In genomic region chr10:24217558-24218268, GRCm38 (mm10) we compare ENCODE assay signal across 29 mouse cellular contexts. TPM values are rescaled to one million over a fixed set of nuclear protein-coding genes. Genes with fewer than 3 reads are reported as not detected.
DNase-seq lines count a peak whose midpoint lies in the region; ATAC-seq and TF ChIP-seq lines count a peak whose summit lies in the region.
"Had no signal": no experiment of that assay in that cellular context is flagged by ENCODE, and none has a peak within 500 bp of the region (broad histone marks: within the 10 kb centered on the region; RNA-seq: fewer than 3 reads in every experiment).

No protein-coding gene starts in this region.

- WGBS in heart, embryonic 14.5 days, result 18% methylated on average over 6 of the region's 6 CpGs
- WGBS in heart, adult 2 months, result 21% methylated on average over 6 of the region's 6 CpGs
- WGBS in lung, embryonic 15.5 days, result 25% methylated on average over 6 of the region's 6 CpGs
- 34% methylated on average over 6 of the region's 6 CpGs for WGBS in intestine, embryonic 15.5 days

- no peak for ATAC-seq in heart, embryonic 14.5 days (ENCODE audit: insufficient number of reproducible peaks, insufficient read depth, low FRiP score, low read depth)
- ATAC-seq in lung, embryonic 15.5 days (ENCODE audit: borderline replicate concordance, extremely low read depth, low FRiP score, low TSS enrichment), result peak; percentile 27; the same call in 1 of the 2 replicates
- peak; percentile 31; the same call in 1 of the 2 replicates for ATAC-seq in intestine, embryonic 15.5 days
- ATAC-seq: activated CD4-positive, CD25-positive, alpha-beta regulatory T cell, adult 4 months; forebrain, embryonic 13.5 days; hindbrain, embryonic 16.5 days; midbrain, embryonic 13.5 days had no signal

- H3K36me3 ChIP-seq in heart, embryonic 14.5 days (ENCODE audit: control insufficient read depth, insufficient read depth, low read length), result no peaks in the 10 kb centered on the region
- H3K36me3 ChIP-seq in heart, adult 2 months (ENCODE audit: control insufficient read depth, insufficient read depth, low read length), result no peaks in the 10 kb centered on the region
- no peaks in the 10 kb centered on the region for H3K36me3 ChIP-seq in lung, embryonic 15.5 days
- H3K36me3 ChIP-seq in intestine, embryonic 15.5 days, result no peaks in the 10 kb centered on the region
- H3K36me3 ChIP-seq: embryonic facial prominence, embryonic 12.5 days; limb, embryonic 13.5 days; liver, embryonic 15.5 days; midbrain, embryonic 13.5 days; neural tube, embryonic 13.5 days had no signal

- no peak overlapping the region for H3K9ac ChIP-seq in heart, embryonic 14.5 days (ENCODE audit: low read length)
- H3K9ac ChIP-seq in heart, adult 2 months (ENCODE audit: low read depth, low read length), result no peak overlapping the region
- no peak overlapping the region for H3K9ac ChIP-seq in lung, embryonic 15.5 days
- no peak overlapping the region for H3K9ac ChIP-seq in intestine, embryonic 15.5 days
- H3K9ac ChIP-seq: embryonic facial prominence, embryonic 12.5 days; forebrain, embryonic 13.5 days; limb, embryonic 13.5 days; liver, embryonic 15.5 days; midbrain, embryonic 13.5 days; neural tube, embryonic 13.5 days had no signal

- peaks cover 0 to 2% of the 10 kb centered on the region in 2 experiments; a peak in 2 of 4 replicates for H3K4me1 ChIP-seq in heart, embryonic 14.5 days (ENCODE audit: control insufficient read depth in 2 of 2, insufficient read depth in 2 of 2, low read length in 2 of 2)
- no peaks in the 10 kb centered on the region for H3K4me1 ChIP-seq in heart, adult 2 months (ENCODE audit: control insufficient read depth, insufficient read depth, low read length)
- H3K4me1 ChIP-seq in lung, embryonic 15.5 days, result peaks cover 14% of the 10 kb centered on the region; the same call in 1 of the 2 replicates
- H3K4me1 ChIP-seq in intestine, embryonic 15.5 days (replicated peaks), result peaks cover 9% of the 10 kb centered on the region; the same call in 1 of the 2 replicates
- H3K4me1 ChIP-seq: forebrain, embryonic 13.5 days; liver, embryonic 15.5 days had no signal

- DNase-seq in heart, adult 2 months, result no peak
- no peak for DNase-seq in lung, postnatal 14 days
- DNase-seq in Muller cell, postnatal 12 days (ENCODE audit: inconsistent ontology term), result peak; percentile 24
- DNase-seq in testis, postnatal 10 days (ENCODE audit: low spot score), result no peak
- DNase-seq: cerebellum, adult 11 months; cerebellum, postnatal 10 days; gastrocnemius, postnatal 10 days; heart, adult 18-20 months; heart, postnatal 4 days; kidney, adult 8-10 months; kidney, postnatal 14 days; layer of hippocampus, postnatal 36 days; spleen, adult 18-20 months; thymus, postnatal 14 days had no signal

- peak overlapping the region; percentile 21; the same call in 1 of the 2 replicates for H3K4me2 ChIP-seq in heart, embryonic 14.5 days (ENCODE audit: low read length)
- peak overlapping the region; percentile 0; the same call in 1 of the 2 replicates for H3K4me2 ChIP-seq in lung, embryonic 15.5 days
- H3K4me2 ChIP-seq in intestine, embryonic 15.5 days (replicated peaks), result peak overlapping the region; percentile 7; the same call in 1 of the 2 replicates
- H3K4me2 ChIP-seq: embryonic facial prominence, embryonic 12.5 days; forebrain, embryonic 13.5 days; limb, embryonic 13.5 days; liver, embryonic 15.5 days; midbrain, embryonic 13.5 days; neural tube, embryonic 13.5 days had no signal

- H3K4me3 ChIP-seq in heart, embryonic 14.5 days (ENCODE audit: control insufficient read depth in 1 of 2, insufficient read depth in 1 of 2, low read depth in 1 of 2, low read length in 2 of 2), result no peak overlapping the region
- H3K4me3 ChIP-seq in heart, adult 2 months, result no peak overlapping the region
- H3K4me3 ChIP-seq in lung, embryonic 15.5 days, result no peak overlapping the region
- no peak overlapping the region for H3K4me3 ChIP-seq in intestine, embryonic 15.5 days (replicated peaks)
- H3K4me3 ChIP-seq: embryonic facial prominence, embryonic 12.5 days; erythroblast, embryonic 14.5 days; forebrain, embryonic 13.5 days; layer of hippocampus, adult 2 months; limb, embryonic 13.5 days; liver, embryonic 15.5 days; midbrain, embryonic 13.5 days; neural tube, embryonic 13.5 days had no signal

- TF ChIP-seq CTCF in heart, adult 2 months (IDR thresholded peaks at IDR 0.05), result no peak

- TF ChIP-seq EP300 in heart, adult 2 months (IDR thresholded peaks at IDR 0.05; ENCODE audit: insufficient read depth, low read depth, low read length), result no peak

- no peaks in the 10 kb centered on the region for H3K79me2 ChIP-seq in heart, adult 2 months (replicated peaks; ENCODE audit: control insufficient read depth, insufficient read depth, low read length)

- TF ChIP-seq POLR2A in heart, adult 2 months (IDR thresholded peaks at IDR 0.05; ENCODE audit: insufficient read depth, low read depth, low read length), result no peak

- H3K9me3 ChIP-seq in heart, embryonic 14.5 days (ENCODE audit: control insufficient read depth, low read length), result no peaks in the 10 kb centered on the region
- H3K9me3 ChIP-seq in lung, embryonic 15.5 days, result no peaks in the 10 kb centered on the region
- H3K9me3 ChIP-seq in intestine, embryonic 15.5 days, result no peaks in the 10 kb centered on the region
- H3K9me3 ChIP-seq: embryonic facial prominence, embryonic 12.5 days; forebrain, embryonic 13.5 days; limb, embryonic 13.5 days; liver, embryonic 15.5 days; midbrain, embryonic 13.5 days; neural tube, embryonic 13.5 days had no signal

- H3K27me3 ChIP-seq in heart, embryonic 14.5 days (ENCODE audit: control insufficient read depth, insufficient read depth, low read length), result peaks cover 8% of the 10 kb centered on the region
- H3K27me3 ChIP-seq in heart, adult 2 months (ENCODE audit: control insufficient read depth, insufficient read depth, low read length), result no peaks in the 10 kb centered on the region; the same call in 1 of the 2 replicates
- H3K27me3 ChIP-seq in lung, embryonic 15.5 days, result peaks cover 7% of the 10 kb centered on the region; the same call in 1 of the 2 replicates
- 0 out of 2 replicates have a peak, but pooled peaks cover 2% of the 10 kb centered on the region for H3K27me3 ChIP-seq in intestine, embryonic 15.5 days (replicated peaks)

- intact Hi-C loops in heart, adult 2 months (cut with DNase I), result no loop called here

- no peak overlapping the region; a peak in 1 of 4 replicates for H3K27ac ChIP-seq in heart, embryonic 14.5 days (replicated peaks in 1 of 2; ENCODE audit: control insufficient read depth in 1 of 2, insufficient read depth in 1 of 2, low read depth in 2 of 2, low read length in 2 of 2)
- no peak overlapping the region for H3K27ac ChIP-seq in heart, adult 2 months
- no peak overlapping the region for H3K27ac ChIP-seq in lung, embryonic 15.5 days
- H3K27ac ChIP-seq in intestine, embryonic 15.5 days, result 0 out of 2 replicates have a peak overlapping the region, but pooled peaks have one; percentile 2
- H3K27ac ChIP-seq: embryonic facial prominence, embryonic 12.5 days; forebrain, embryonic 13.5 days; layer of hippocampus, adult 2 months; limb, embryonic 13.5 days; liver, embryonic 15.5 days; midbrain, embryonic 13.5 days; neural tube, embryonic 13.5 days had no signal

RNA-seq across cellular contexts. Expression of gene Moxd1, which starts 5.6 kb away (rescaled TPM):
- 9.1 and 10.4 TPM in 2 replicates for polyA plus RNA-seq in heart, embryonic 14.5 days (2014; fragmentation: Nextera tagmentation; extraction: Ambion mirVana)
- under 1 TPM; 0.32 to 0.50 TPM for total RNA-seq in heart, adult 2 months (2021)
- polyA plus RNA-seq in heart, adult 2 months (2012; rRNA removed), result 0.53 and 1.3 TPM in 2 replicates
- 6.6 and 6.7 TPM in 2 replicates for polyA plus RNA-seq in lung, embryonic 15.5 days (2015; fragmentation: Nextera tagmentation; extraction: Ambion mirVana)
- 14.2 and 14.7 TPM in 2 replicates for polyA plus RNA-seq in intestine, embryonic 15.5 days (2015; fragmentation: Nextera tagmentation; extraction: Ambion mirVana)
- total RNA-seq: megakaryocyte, adult 5-6 weeks had no signal
- polyA plus RNA-seq: activated CD4-positive, CD25-positive, alpha-beta regulatory T cell, adult 4 months; C2C12; erythroblast, embryonic 14.5 days had no signal
